Mouse (Mus musculus) splenic B cell, adult 2 months (primary cell): ENCODE data around the gene Gatd1.

Experiments
- DNase-seq: peaks from one replicate; pipeline ENCODE4 v3.0.0-alpha.2; 2011; ENCODE audit warnings: low read depth, low spot score
- H3K27me3 ChIP-seq: 2 replicates; pipeline ENCODE4 v1.6.1; 2012; ENCODE audit warnings: mild to moderate bottlenecking, low read length, moderate library complexity, mixed read lengths; ENCODE audit not compliant: control insufficient read depth, poor library complexity, insufficient read depth, severe bottlenecking
- H3K36me3 ChIP-seq: 2 replicates; pipeline ENCODE4 v1.6.1; 2012; ENCODE audit warnings: mild to moderate bottlenecking, low read length, moderate library complexity, mixed read lengths; ENCODE audit not compliant: control insufficient read depth, poor library complexity, insufficient read depth, severe bottlenecking

Gene Gatd1

DNA sequence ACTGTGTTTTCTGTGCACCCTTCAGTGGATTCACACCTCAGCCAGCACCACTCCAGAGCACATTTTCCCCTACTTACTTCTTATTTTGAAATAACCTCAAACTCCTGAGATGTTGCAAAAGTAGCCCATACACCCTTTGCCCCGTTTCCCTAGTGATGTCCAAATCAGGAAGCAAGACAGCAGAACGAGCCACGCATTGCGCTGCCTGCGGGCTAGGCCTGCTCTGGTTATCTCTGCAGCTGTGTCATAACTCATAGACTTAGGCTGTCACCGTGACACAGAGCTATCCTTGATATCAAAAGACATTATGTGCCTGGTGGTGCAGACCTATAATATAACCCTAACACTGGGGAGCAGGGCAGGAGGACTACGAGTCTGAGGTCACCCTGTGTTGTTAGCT, 19.8 kb downstream of the Gatd1 start:
- no peak for DNase-seq
- peaks cover 9% of the 10 kb centered on the region for H3K36me3 ChIP-seq
- no peaks in the 10 kb centered on the region; the same call in 1 of the 2 replicates for H3K27me3 ChIP-seq

DNA sequence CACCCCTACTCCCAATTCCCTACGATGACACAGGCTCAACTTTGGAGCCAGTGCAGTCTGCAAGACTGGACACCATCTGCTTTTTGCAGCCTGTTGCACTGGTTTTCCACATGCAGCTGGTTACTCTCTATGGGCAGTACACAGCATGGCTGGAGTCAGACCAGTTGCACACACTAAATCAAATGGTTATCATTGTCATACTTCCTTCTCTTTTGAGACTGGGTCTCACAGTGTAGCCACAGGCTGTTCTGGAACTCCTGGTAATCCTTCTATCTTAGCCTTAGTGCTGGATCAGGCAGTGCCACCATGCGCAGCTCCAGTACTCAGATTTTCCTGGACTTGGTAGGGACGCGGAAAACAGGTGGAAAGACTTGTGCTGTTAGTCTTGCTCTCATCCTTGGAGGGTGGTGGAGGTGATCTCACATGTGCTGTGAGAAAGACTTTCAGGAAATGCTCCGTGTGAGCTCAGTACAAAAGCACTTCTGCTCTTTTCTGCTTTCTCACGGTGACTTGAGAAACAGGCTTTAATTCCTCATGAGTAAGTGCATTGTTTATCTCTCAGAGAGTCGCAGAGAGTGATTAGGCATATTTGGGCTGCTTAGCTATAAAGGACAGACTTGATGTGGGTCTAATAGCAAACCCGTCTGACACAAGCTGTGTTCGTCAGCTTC, 21.2 kb downstream of the Gatd1 start:
- Histone ChIP-seq H3K27me3 (no peaks in the 10 kb centered on the region; the same call in 1 of the 2 replicates), H3K36me3 (peaks cover 7% of the 10 kb centered on the region; the same call in 1 of the 2 replicates)
- peak; percentile 17 for DNase-seq

GRCm38 (mm10) chr7:141391625-141392551, 22.0 kb downstream of the Gatd1 start, which contains the start of gene Taldo1:
TSS of gene Taldo1 (plus strand) at chr7:141392199.
- Histone ChIP-seq H3K36me3 (peaks cover 7% of the 10 kb centered on the region; the same call in 1 of the 2 replicates), H3K27me3 (no peaks in the 10 kb centered on the region; the same call in 1 of the 2 replicates)
- peak; percentile 95 for DNase-seq

GRCm38 (mm10) chr7:141390326-141391259, 23.3 kb downstream of the Gatd1 start:
- H3K27me3 ChIP-seq: no peaks in the 10 kb centered on the region; the same call in 1 of the 2 replicates
- H3K36me3 ChIP-seq: no peaks in the 10 kb centered on the region
- no peak for DNase-seq

- H3K27me3 ChIP-seq: no peaks in the 10 kb centered on the region
- no peaks in the 10 kb centered on the region for H3K36me3 ChIP-seq
- no peak for DNase-seq
Measured at GRCm38 (mm10) chr7:141388487-141389109, 25.3 kb downstream of the Gatd1 start.

GRCm38 (mm10) chr7:141387807-141388486, 26.0 kb downstream of the Gatd1 start:
- no peaks in the 10 kb centered on the region for H3K36me3 ChIP-seq
- no peak for DNase-seq
- no peaks in the 10 kb centered on the region for H3K27me3 ChIP-seq

GRCm38 (mm10) chr7:141381068-141381835, 32.7 kb downstream of the Gatd1 start:
- no peak for DNase-seq

DNA sequence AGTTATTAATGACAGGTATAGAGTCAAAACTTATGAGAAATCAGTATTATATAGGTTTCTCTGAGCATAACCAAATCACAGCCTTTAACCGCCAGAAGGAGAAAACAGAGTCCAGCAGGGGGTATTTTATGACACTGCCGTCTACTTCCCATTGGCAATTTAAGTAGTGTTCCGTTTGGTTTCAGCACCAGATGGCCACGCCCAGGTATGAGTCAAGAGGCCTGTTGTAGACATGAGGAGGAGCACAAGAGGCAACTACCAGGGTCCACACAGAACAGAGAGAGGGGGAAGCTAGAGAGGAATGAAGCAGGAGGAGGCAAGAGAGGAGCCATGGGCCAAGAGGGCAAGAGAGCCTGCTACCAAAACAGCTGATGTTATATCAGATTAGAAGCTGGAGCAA, 34.4 kb downstream of the Gatd1 start:
- no peak for DNase-seq
- no peaks in the 10 kb centered on the region for H3K27me3 ChIP-seq
- H3K36me3 ChIP-seq: no peaks in the 10 kb centered on the region

More at GRCm38 (mm10) chr7:141381068-141381835, 32.7 kb downstream of the Gatd1 start:
- H3K27me3 ChIP-seq: no peaks in the 10 kb centered on the region
- no peaks in the 10 kb centered on the region for H3K36me3 ChIP-seq

- no peaks in the 10 kb centered on the region for H3K27me3 ChIP-seq
- no peaks in the 10 kb centered on the region for H3K36me3 ChIP-seq
- DNase-seq: no peak
Measured at GRCm38 (mm10) chr7:141374399-141374798, 39.5 kb downstream of the Gatd1 start.

- no peaks in the 10 kb centered on the region for H3K27me3 ChIP-seq
- no peaks in the 10 kb centered on the region for H3K36me3 ChIP-seq
- no peak for DNase-seq
Measured at GRCm38 (mm10) chr7:141373611-141374010, 40.3 kb downstream of the Gatd1 start.

DNA sequence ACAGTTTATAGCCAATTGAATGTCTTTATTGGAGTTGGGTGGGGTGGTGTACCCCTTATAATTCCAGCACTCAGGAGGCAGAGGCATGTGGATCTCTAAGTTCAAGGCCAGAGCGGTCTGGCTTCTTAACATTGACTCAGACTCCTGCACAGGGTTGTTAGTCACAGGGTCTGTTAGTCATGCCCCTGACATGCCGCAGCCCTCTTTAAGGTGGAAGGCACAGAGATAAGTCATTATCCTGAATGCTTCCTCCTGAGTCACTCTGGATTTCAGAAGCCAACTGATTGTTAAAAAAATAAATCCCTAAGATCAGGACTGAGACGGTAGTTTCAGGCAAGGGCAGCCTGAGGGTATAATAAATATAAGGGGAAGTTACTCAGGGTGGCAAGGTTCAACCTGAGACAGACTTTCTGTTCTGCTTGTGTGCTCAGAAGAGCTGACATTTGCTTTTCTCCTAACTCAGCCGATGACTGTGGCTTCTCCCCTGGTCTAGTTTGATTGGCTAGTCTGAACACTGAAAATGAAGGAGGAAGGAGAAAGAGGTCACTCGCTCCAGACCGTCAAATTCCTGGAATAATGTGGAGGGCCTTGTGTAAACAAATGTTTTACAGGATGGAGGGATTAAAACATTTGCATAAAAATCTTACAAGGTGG, 41.9 kb downstream of the Gatd1 start:
- H3K27me3 ChIP-seq: no peaks in the 10 kb centered on the region
- DNase-seq: peak; percentile 52
- H3K36me3 ChIP-seq: no peaks in the 10 kb centered on the region

DNA sequence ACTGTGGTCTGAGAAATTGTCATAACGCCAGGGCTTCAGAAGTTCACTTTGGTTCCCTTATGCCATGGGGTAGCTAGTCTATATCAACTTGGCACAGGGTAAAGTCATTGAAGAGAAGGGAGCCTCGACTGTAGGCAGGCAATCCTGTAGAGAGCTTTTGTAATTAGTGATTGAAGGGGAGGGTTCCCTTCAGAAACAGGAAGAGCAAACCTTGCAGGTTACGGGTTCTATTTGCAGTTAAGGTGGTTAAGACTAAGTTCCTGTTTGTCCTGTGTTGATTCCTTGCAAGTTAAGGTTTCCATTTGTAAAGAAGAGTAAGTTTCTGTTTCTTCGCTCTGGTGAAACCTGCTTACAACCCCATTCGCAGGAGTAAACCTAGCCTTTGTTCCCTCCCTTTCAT, 44.0 kb downstream of the Gatd1 start:
- H3K36me3 ChIP-seq: no peaks in the 10 kb centered on the region
- peak; percentile 34 for DNase-seq

More for the DNA sequence above, 44.0 kb downstream of the Gatd1 start:
- no peaks in the 10 kb centered on the region for H3K27me3 ChIP-seq
